Mouse (Mus musculus): ENCODE measurements around the gene Rgl1. TPM values are rescaled to one million over a fixed set of nuclear protein-coding genes. Genes with fewer than 3 reads are reported as not detected.

Gene Rgl1
- polyA plus RNA-seq, 1 experiment, result 49.2 TPM

- no peaks in the 10 kb centered on the region for H3K4me1 ChIP-seq (ENCODE audit: control insufficient read depth, insufficient read depth, low read length)
- no peak overlapping the region for H3K4me3 ChIP-seq (ENCODE audit: control insufficient read depth, low read depth, low read length)
- no peak overlapping the region for H3K27ac ChIP-seq (ENCODE audit: control insufficient read depth, insufficient read depth, low read depth, low read length)
- no peak for TF ChIP-seq POLR2A (IDR thresholded peaks at IDR 0.05; ENCODE audit: control insufficient read depth, low read depth, low read length)
- TF ChIP-seq CTCF (IDR thresholded peaks at IDR 0.05; ENCODE audit: control insufficient read depth, insufficient read depth, insufficient replicate concordance, low read depth, low read length), result no peak
- no peaks in the 10 kb centered on the region for H3K36me3 ChIP-seq (ENCODE audit: control insufficient read depth, insufficient read depth, low read length)
- H3K27me3 ChIP-seq (ENCODE audit: control insufficient read depth, insufficient read depth, low read length), result no peaks in the 10 kb centered on the region
Observed at GRCm38 (mm10) chr1:152506175-152506574, 260.0 kb downstream of the Rgl1 start.

DNA sequence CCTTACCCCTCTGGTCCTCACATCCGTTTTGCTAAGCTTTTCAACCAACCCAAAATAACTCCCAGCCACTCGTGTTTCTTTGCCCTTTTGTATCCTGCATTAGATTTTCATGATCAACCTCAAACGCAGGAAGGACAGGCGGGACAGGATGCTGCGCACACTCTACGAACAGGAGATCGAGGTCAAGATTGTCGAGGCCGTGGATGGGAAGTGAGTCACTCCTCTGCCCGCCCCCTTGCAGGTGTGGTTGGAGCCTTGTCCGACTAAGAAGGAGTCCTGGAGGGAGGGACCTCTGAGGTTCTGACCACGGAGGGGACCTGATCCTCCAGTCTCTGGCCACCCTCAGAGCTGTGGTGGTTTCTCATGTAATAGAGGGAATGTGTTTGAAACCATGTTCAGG is 266.3 kb downstream of the Rgl1 start:
- TF ChIP-seq CTCF (IDR thresholded peaks at IDR 0.05; ENCODE audit: control insufficient read depth, insufficient read depth, insufficient replicate concordance, low read depth, low read length) (no peak), POLR2A (IDR thresholded peaks at IDR 0.05; ENCODE audit: control insufficient read depth, low read depth, low read length) (no peak)
- no peaks in the 10 kb centered on the region for H3K27me3 ChIP-seq (ENCODE audit: control insufficient read depth, insufficient read depth, low read length)
- no peaks in the 10 kb centered on the region for H3K36me3 ChIP-seq (ENCODE audit: control insufficient read depth, insufficient read depth, low read length)
- peaks cover 6% of the 10 kb centered on the region for H3K4me1 ChIP-seq (ENCODE audit: control insufficient read depth, insufficient read depth, low read length)
- H3K4me3 ChIP-seq (ENCODE audit: control insufficient read depth, low read depth, low read length), result no peak overlapping the region
- H3K27ac ChIP-seq (ENCODE audit: control insufficient read depth, insufficient read depth, low read depth, low read length), result no peak overlapping the region

DNA sequence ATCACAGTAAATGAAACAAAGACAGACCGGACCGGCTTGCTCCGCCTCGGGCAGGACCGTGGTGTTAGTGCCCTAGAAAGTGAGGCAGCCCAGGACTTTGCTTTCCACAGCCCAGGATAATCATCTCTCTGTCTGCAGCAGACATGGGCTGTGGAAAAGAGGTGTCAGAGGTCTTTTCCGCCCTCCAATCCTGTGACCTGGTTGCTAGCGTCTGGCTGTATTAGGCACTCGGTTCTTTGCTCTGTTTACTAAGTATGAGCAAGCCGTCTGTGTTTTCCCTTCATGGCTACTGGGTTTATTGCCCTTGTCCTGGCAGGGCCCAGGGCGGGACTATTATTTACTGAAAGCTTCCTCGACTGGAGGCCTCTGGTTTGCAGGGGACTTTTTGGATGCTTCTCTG is 268.6 kb downstream of the Rgl1 start:
- Histone ChIP-seq H3K4me3 (ENCODE audit: control insufficient read depth, low read depth, low read length) (peak overlapping the region; percentile 27), H3K27me3 (ENCODE audit: control insufficient read depth, insufficient read depth, low read length) (no peaks in the 10 kb centered on the region), H3K27ac (ENCODE audit: control insufficient read depth, insufficient read depth, low read depth, low read length) (no peak overlapping the region), H3K36me3 (ENCODE audit: control insufficient read depth, insufficient read depth, low read length) (no peaks in the 10 kb centered on the region), H3K4me1 (ENCODE audit: control insufficient read depth, insufficient read depth, low read length) (peaks cover 6% of the 10 kb centered on the region)
- TF ChIP-seq POLR2A (IDR thresholded peaks at IDR 0.05; ENCODE audit: control insufficient read depth, low read depth, low read length) (no peak), CTCF (IDR thresholded peaks at IDR 0.05; ENCODE audit: control insufficient read depth, insufficient read depth, insufficient replicate concordance, low read depth, low read length) (no peak)

DNA sequence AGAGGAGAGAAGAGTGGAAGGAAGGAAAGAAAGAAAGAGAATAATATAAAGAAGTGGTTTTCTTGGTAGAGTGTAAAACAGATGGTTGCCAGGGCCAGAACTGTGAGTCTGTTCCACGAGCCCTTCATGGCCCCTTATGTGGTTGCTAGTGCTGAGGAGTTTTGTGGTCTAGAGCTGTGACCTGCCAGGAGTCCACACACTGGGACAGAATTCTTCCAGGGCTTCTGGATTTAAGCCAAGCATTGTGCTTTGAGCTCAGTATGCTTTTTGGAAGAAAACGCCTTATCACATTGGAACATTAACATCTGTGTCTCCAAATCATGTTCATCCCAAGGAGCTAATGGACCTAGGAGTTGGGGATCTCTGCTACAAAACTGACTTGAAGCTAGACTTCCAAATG is 269.3 kb downstream of the Rgl1 start:
- no peak for TF ChIP-seq POLR2A (IDR thresholded peaks at IDR 0.05; ENCODE audit: control insufficient read depth, low read depth, low read length)
- peaks cover 6% of the 10 kb centered on the region for H3K4me1 ChIP-seq (ENCODE audit: control insufficient read depth, insufficient read depth, low read length)
- no peaks in the 10 kb centered on the region for H3K36me3 ChIP-seq (ENCODE audit: control insufficient read depth, insufficient read depth, low read length)
- H3K27ac ChIP-seq (ENCODE audit: control insufficient read depth, insufficient read depth, low read depth, low read length), result no peak overlapping the region
- H3K27me3 ChIP-seq (ENCODE audit: control insufficient read depth, insufficient read depth, low read length), result no peaks in the 10 kb centered on the region
- H3K4me3 ChIP-seq (ENCODE audit: control insufficient read depth, low read depth, low read length), result no peak overlapping the region

- no peak overlapping the region for H3K27ac ChIP-seq (ENCODE audit: control insufficient read depth, insufficient read depth, low read depth, low read length)
- peaks cover under 1% of the 10 kb centered on the region; the same call in 1 of the 2 replicates for H3K4me1 ChIP-seq (ENCODE audit: control insufficient read depth, insufficient read depth, low read length)
- H3K36me3 ChIP-seq (ENCODE audit: control insufficient read depth, insufficient read depth, low read length), result no peaks in the 10 kb centered on the region
- no peak for TF ChIP-seq POLR2A (IDR thresholded peaks at IDR 0.05; ENCODE audit: control insufficient read depth, low read depth, low read length)
- TF ChIP-seq CTCF (IDR thresholded peaks at IDR 0.05; ENCODE audit: control insufficient read depth, insufficient read depth, insufficient replicate concordance, low read depth, low read length), result no peak
- no peak overlapping the region for H3K4me3 ChIP-seq (ENCODE audit: control insufficient read depth, low read depth, low read length)
- no peaks in the 10 kb centered on the region for H3K27me3 ChIP-seq (ENCODE audit: control insufficient read depth, insufficient read depth, low read length)
Observed at GRCm38 (mm10) chr1:152492258-152492657, 273.9 kb downstream of the Rgl1 start.

DNA sequence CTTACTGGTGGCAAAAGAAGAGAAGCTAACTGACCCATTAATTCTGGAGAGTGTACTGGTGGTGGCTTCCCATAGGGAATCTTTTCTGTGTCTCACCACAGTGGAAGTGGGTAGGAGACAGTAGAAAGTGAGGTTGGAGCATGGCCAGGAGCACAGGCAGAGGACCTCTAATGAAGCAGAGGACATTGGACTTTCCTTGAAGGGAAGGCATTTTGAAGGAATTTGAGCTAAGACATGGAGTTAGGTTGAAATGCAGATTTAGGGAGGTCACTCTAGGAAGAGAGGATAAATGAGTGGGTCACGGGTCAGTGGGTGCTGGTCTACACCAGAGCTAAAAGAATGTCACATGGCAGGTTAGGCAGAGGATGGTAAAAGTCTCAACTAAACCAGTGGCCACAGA is 275.3 kb downstream of the Rgl1 start:
- no peaks in the 10 kb centered on the region for H3K27me3 ChIP-seq (ENCODE audit: control insufficient read depth, insufficient read depth, low read length)
- no peak overlapping the region for H3K27ac ChIP-seq (ENCODE audit: control insufficient read depth, insufficient read depth, low read depth, low read length)
- TF ChIP-seq CTCF (IDR thresholded peaks at IDR 0.05; ENCODE audit: control insufficient read depth, insufficient read depth, insufficient replicate concordance, low read depth, low read length) (no peak), POLR2A (IDR thresholded peaks at IDR 0.05; ENCODE audit: control insufficient read depth, low read depth, low read length) (no peak)
- no peak overlapping the region for H3K4me3 ChIP-seq (ENCODE audit: control insufficient read depth, low read depth, low read length)
- no peaks in the 10 kb centered on the region for H3K36me3 ChIP-seq (ENCODE audit: control insufficient read depth, insufficient read depth, low read length)
- no peaks in the 10 kb centered on the region for H3K4me1 ChIP-seq (ENCODE audit: control insufficient read depth, insufficient read depth, low read length)

- H3K36me3 ChIP-seq (ENCODE audit: control insufficient read depth, insufficient read depth, low read length), result no peaks in the 10 kb centered on the region
- no peaks in the 10 kb centered on the region for H3K4me1 ChIP-seq (ENCODE audit: control insufficient read depth, insufficient read depth, low read length)
- H3K27ac ChIP-seq (ENCODE audit: control insufficient read depth, insufficient read depth, low read depth, low read length), result no peak overlapping the region
- H3K27me3 ChIP-seq (ENCODE audit: control insufficient read depth, insufficient read depth, low read length), result no peaks in the 10 kb centered on the region
- H3K4me3 ChIP-seq (ENCODE audit: control insufficient read depth, low read depth, low read length), result no peak overlapping the region
- no peak for TF ChIP-seq POLR2A (IDR thresholded peaks at IDR 0.05; ENCODE audit: control insufficient read depth, low read depth, low read length)
- TF ChIP-seq CTCF (IDR thresholded peaks at IDR 0.05; ENCODE audit: control insufficient read depth, insufficient read depth, insufficient replicate concordance, low read depth, low read length), result no peak
Observed at GRCm38 (mm10) chr1:152476126-152476525, 290.0 kb downstream of the Rgl1 start.

DNA sequence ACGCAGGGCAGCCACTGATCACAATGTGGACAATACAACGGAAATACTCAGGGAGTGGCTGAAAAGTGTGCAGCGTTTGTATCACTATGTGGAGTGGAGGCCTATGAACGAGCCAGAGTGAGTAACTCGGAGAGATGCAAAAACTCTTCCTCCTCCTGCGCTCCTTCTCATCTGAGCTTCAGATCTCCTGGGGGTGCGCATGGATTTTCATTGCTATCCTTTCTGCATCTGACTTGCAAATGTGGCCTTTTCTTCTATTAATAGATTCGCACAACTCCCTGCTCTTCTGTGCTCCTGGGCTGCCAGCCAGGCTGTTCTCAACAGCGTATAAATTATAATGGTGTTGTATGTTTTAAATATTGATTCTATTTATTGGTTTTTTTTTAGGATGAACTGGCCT is 297.7 kb downstream of the Rgl1 start:
- no peak overlapping the region for H3K4me3 ChIP-seq (ENCODE audit: control insufficient read depth, low read depth, low read length)
- no peaks in the 10 kb centered on the region for H3K4me1 ChIP-seq (ENCODE audit: control insufficient read depth, insufficient read depth, low read length)
- H3K27me3 ChIP-seq (ENCODE audit: control insufficient read depth, insufficient read depth, low read length), result no peaks in the 10 kb centered on the region
- H3K36me3 ChIP-seq (ENCODE audit: control insufficient read depth, insufficient read depth, low read length), result no peaks in the 10 kb centered on the region
- H3K27ac ChIP-seq (ENCODE audit: control insufficient read depth, insufficient read depth, low read depth, low read length), result no peak overlapping the region
- TF ChIP-seq CTCF (IDR thresholded peaks at IDR 0.05; ENCODE audit: control insufficient read depth, insufficient read depth, insufficient replicate concordance, low read depth, low read length), result no peak
- TF ChIP-seq POLR2A (IDR thresholded peaks at IDR 0.05; ENCODE audit: control insufficient read depth, low read depth, low read length), result no peak

Other genes starting within 250 kb of the Rgl1 start
- 51.5 and 62.1 TPM in 2 replicates for gene Apobec4, start 15.8 kb downstream of the Rgl1 start, polyA plus RNA-seq (2012; rRNA removed)
- 16.2 and 19.3 TPM in 2 replicates for gene Arpc5, start 191 bp upstream of the Rgl1 start, polyA plus RNA-seq (2012; rRNA removed)
- gene Ncf2, start 33.8 kb upstream of the Rgl1 start, polyA plus RNA-seq (2012; rRNA removed), result 0.40 and 0.44 TPM in 2 replicates
- gene Smg7, start 136.3 kb upstream of the Rgl1 start, polyA plus RNA-seq (2012; rRNA removed), result 99.6 and 107 TPM in 2 replicates
- 2.8 and 3.2 TPM in 2 replicates for gene Nmnat2, start 188.6 kb upstream of the Rgl1 start, polyA plus RNA-seq (2012; rRNA removed)